In genomic region chr12:85121806-85122459, GRCm38 (mm10) we compare ENCODE assay signal across 28 mouse cellular contexts. TPM values are rescaled to one million over a fixed set of nuclear protein-coding genes. Genes with fewer than 3 reads are reported as not detected.
A peak's percentile ranks its signal among the peaks of the same experiment; 100 is the strongest.
DNase-seq lines count a peak whose midpoint lies in the region; ATAC-seq and TF ChIP-seq lines count a peak whose summit lies in the region.
"Had no signal": no experiment of that assay in that cellular context is flagged by ENCODE, and none has a peak within 500 bp of the region (broad histone marks: within the 10 kb centered on the region; RNA-seq: fewer than 3 reads in every experiment).

No protein-coding gene starts in this region.

- peaks cover 80% of the 10 kb centered on the region for H3K36me3 ChIP-seq in limb, embryonic 14.5 days (ENCODE audit: control insufficient read depth, insufficient read depth, low read length)
- H3K36me3 ChIP-seq in limb, embryonic 10.5 days, result peaks cover 99% of the 10 kb centered on the region
- H3K36me3 ChIP-seq in hindbrain, embryonic 13.5 days, result peaks cover 79% of the 10 kb centered on the region
- peaks cover 80% of the 10 kb centered on the region for H3K36me3 ChIP-seq in hindbrain, embryonic 12.5 days

- TF ChIP-seq POLR2A in limb, embryonic 14.5 days (IDR thresholded peaks at IDR 0.05; ENCODE audit: borderline replicate concordance, extremely low read depth, insufficient read depth, insufficient read length), result no peak

- H3K4me1 ChIP-seq in limb, embryonic 14.5 days (ENCODE audit: control insufficient read depth, insufficient read depth, low read length), result no peaks in the 10 kb centered on the region
- H3K4me1 ChIP-seq in limb, embryonic 10.5 days, result no peaks in the 10 kb centered on the region
- no peaks in the 10 kb centered on the region for H3K4me1 ChIP-seq in hindbrain, embryonic 13.5 days (replicated peaks)
- H3K4me1 ChIP-seq in hindbrain, embryonic 12.5 days, result no peaks in the 10 kb centered on the region
- H3K4me1 ChIP-seq: forebrain, embryonic 10.5 days; hindbrain, embryonic 10.5 days; kidney, embryonic 15.5 days; midbrain, embryonic 10.5 days had no signal

- no peak overlapping the region for H3K27ac ChIP-seq in limb, embryonic 14.5 days (replicated peaks; ENCODE audit: low read depth, low read length)
- H3K27ac ChIP-seq in limb, embryonic 10.5 days, result no peak overlapping the region
- H3K27ac ChIP-seq in hindbrain, embryonic 13.5 days, result no peak overlapping the region
- H3K27ac ChIP-seq in hindbrain, embryonic 12.5 days, result no peak overlapping the region
- H3K27ac ChIP-seq: embryonic facial prominence, embryonic 13.5 days; forebrain, embryonic 10.5 days; hindbrain, embryonic 10.5 days; kidney, embryonic 15.5 days; midbrain, embryonic 10.5 days had no signal

- no peak overlapping the region for H3K9ac ChIP-seq in limb, embryonic 14.5 days (ENCODE audit: low read depth, low read length, severe bottlenecking)
- no peak overlapping the region for H3K9ac ChIP-seq in hindbrain, embryonic 13.5 days
- no peak overlapping the region for H3K9ac ChIP-seq in hindbrain, embryonic 12.5 days
- H3K9ac ChIP-seq: embryonic facial prominence, embryonic 13.5 days; kidney, embryonic 15.5 days had no signal

- no peak overlapping the region for H3K4me2 ChIP-seq in limb, embryonic 14.5 days (replicated peaks; ENCODE audit: low read depth, low read length, severe bottlenecking)
- H3K4me2 ChIP-seq in hindbrain, embryonic 13.5 days, result no peak overlapping the region
- H3K4me2 ChIP-seq in hindbrain, embryonic 12.5 days (replicated peaks), result no peak overlapping the region
- H3K4me2 ChIP-seq: embryonic facial prominence, embryonic 13.5 days; heart, embryonic 11.5 days; kidney, embryonic 15.5 days had no signal

- no peak overlapping the region for H3K4me3 ChIP-seq in limb, embryonic 14.5 days (replicated peaks; ENCODE audit: low read length)
- no peak overlapping the region for H3K4me3 ChIP-seq in limb, embryonic 10.5 days
- no peak overlapping the region for H3K4me3 ChIP-seq in hindbrain, embryonic 13.5 days
- no peak overlapping the region for H3K4me3 ChIP-seq in hindbrain, embryonic 12.5 days
- H3K4me3 ChIP-seq: embryonic facial prominence, embryonic 13.5 days; forebrain, embryonic 10.5 days; hindbrain, embryonic 10.5 days; kidney, embryonic 15.5 days; midbrain, embryonic 10.5 days had no signal

- WGBS in limb, embryonic 14.5 days, result 84% methylated on average over 9 of the region's 9 CpGs
- 94% methylated on average over 9 of the region's 9 CpGs for WGBS in limb, embryonic 10.5 days
- WGBS in hindbrain, embryonic 13.5 days, result 88% methylated on average over 9 of the region's 9 CpGs
- 95% methylated on average over 9 of the region's 9 CpGs for WGBS in hindbrain, embryonic 12.5 days

- peak; percentile 46 for DNase-seq in limb, embryonic 14.5 days (ENCODE audit: low spot score)
- no peak for DNase-seq in limb, embryonic 10.5 days (ENCODE audit: low spot score)
- DNase-seq in brain, adult 2 months (ENCODE audit: low read depth, low spot score), result peak; percentile 51
- peak; percentile 63 to 67 for DNase-seq in thymus, adult 18-20 months
- DNase-seq in thymus, postnatal 36 days, result peak; percentile 62 to 78
- DNase-seq: adrenal gland, postnatal 36 days; cerebellum, adult 18-20 months; cerebellum, postnatal 25 days; gastrocnemius, postnatal 10 days; kidney, adult 11 months; kidney, postnatal 4 days; liver; right cerebral cortex, postnatal 14 days; spleen, adult 18-20 months had no signal

- no peak for ATAC-seq in limb, embryonic 14.5 days (ENCODE audit: low FRiP score, low read depth)
- no peak for ATAC-seq in hindbrain, embryonic 13.5 days (ENCODE audit: low FRiP score)
- ATAC-seq in hindbrain, embryonic 12.5 days (ENCODE audit: low FRiP score), result no peak
- ATAC-seq in erythroblast, adult 5-6 weeks (replicated peaks; ENCODE audit: low FRiP score, poor library complexity, severe bottlenecking), result no peak
- ATAC-seq: lung, postnatal 0 days; midbrain, embryonic 16.5 days; Patski had no signal

- H3K9me3 ChIP-seq in limb, embryonic 14.5 days (ENCODE audit: control insufficient read depth, low read length), result no peaks in the 10 kb centered on the region
- no peaks in the 10 kb centered on the region for H3K9me3 ChIP-seq in limb, embryonic 10.5 days (replicated peaks)
- H3K9me3 ChIP-seq in hindbrain, embryonic 13.5 days, result no peaks in the 10 kb centered on the region
- H3K9me3 ChIP-seq in hindbrain, embryonic 12.5 days (replicated peaks), result no peaks in the 10 kb centered on the region
- H3K9me3 ChIP-seq: embryonic facial prominence, embryonic 13.5 days; forebrain, embryonic 10.5 days; hindbrain, embryonic 10.5 days; kidney, embryonic 15.5 days; midbrain, embryonic 10.5 days had no signal

- H3K27me3 ChIP-seq in limb, embryonic 14.5 days (ENCODE audit: control insufficient read depth, insufficient read depth, low read length), result no peaks in the 10 kb centered on the region
- no peaks in the 10 kb centered on the region for H3K27me3 ChIP-seq in limb, embryonic 10.5 days (ENCODE audit: low read depth, poor library complexity, severe bottlenecking)
- no peaks in the 10 kb centered on the region for H3K27me3 ChIP-seq in hindbrain, embryonic 13.5 days
- H3K27me3 ChIP-seq in hindbrain, embryonic 12.5 days, result no peaks in the 10 kb centered on the region
- H3K27me3 ChIP-seq: embryonic facial prominence, embryonic 13.5 days; kidney, embryonic 15.5 days; Patski had no signal

RNA-seq across cellular contexts. Expression of gene Dlst, which starts 11.3 kb away (rescaled TPM):
- 155 and 168 TPM in 2 replicates for polyA plus RNA-seq in limb, embryonic 14.5 days (2012; rRNA removed)
- polyA plus RNA-seq in limb, embryonic 14.5 days (2014; fragmentation: Nextera tagmentation; extraction: Ambion mirVana), result 95.7 and 99.0 TPM in 2 replicates
- polyA plus RNA-seq in limb, embryonic 10.5 days (2016; fragmentation: Nextera tagmentation; extraction: Ambion mirVana), result 116 and 123 TPM in 2 replicates
- polyA plus RNA-seq in hindbrain, embryonic 13.5 days (2015; fragmentation: Nextera tagmentation; extraction: Ambion mirVana), result 103 and 107 TPM in 2 replicates
- polyA plus RNA-seq in hindbrain, embryonic 12.5 days (2016; fragmentation: Nextera tagmentation; extraction: Ambion mirVana), result 102 and 109 TPM in 2 replicates
- total RNA-seq in erythroblast, adult 5-6 weeks (2015; ENCODE audit: low replicate concordance), result 21.1 and 53.9 TPM in 2 replicates
- 122 and 210 TPM in 2 replicates for total RNA-seq in erythroblast, adult 5-6 weeks (2017; ENCODE audit: low replicate concordance)

RNA-seq across cellular contexts. Expression of gene Prox2, which starts 11.4 kb away (rescaled TPM):
- polyA plus RNA-seq in limb, embryonic 14.5 days (2012; rRNA removed), result 2.4 and 2.5 TPM in 2 replicates
- 3.2 and 3.9 TPM in 2 replicates for polyA plus RNA-seq in limb, embryonic 14.5 days (2014; fragmentation: Nextera tagmentation; extraction: Ambion mirVana)
- polyA plus RNA-seq in limb, embryonic 10.5 days (2016; fragmentation: Nextera tagmentation; extraction: Ambion mirVana), result 2.4 and 2.7 TPM in 2 replicates
- 2.0 and 2.2 TPM in 2 replicates for polyA plus RNA-seq in hindbrain, embryonic 13.5 days (2015; fragmentation: Nextera tagmentation; extraction: Ambion mirVana)
- polyA plus RNA-seq in hindbrain, embryonic 12.5 days (2016; fragmentation: Nextera tagmentation; extraction: Ambion mirVana), result 3.2 and 4.0 TPM in 2 replicates
- total RNA-seq in erythroblast, adult 5-6 weeks (2015; ENCODE audit: low replicate concordance), result not detected in 2 replicates
- total RNA-seq in erythroblast, adult 5-6 weeks (2017; ENCODE audit: low replicate concordance), result 1.3 and 3.1 TPM in 2 replicates

RNA-seq across cellular contexts. Expression of gene Rps6kl1, which starts 29.1 kb away (rescaled TPM):
- 0.37 and 0.43 TPM in 2 replicates for polyA plus RNA-seq in limb, embryonic 14.5 days (2012; rRNA removed)
- polyA plus RNA-seq in limb, embryonic 14.5 days (2014; fragmentation: Nextera tagmentation; extraction: Ambion mirVana), result 0.39 and 0.50 TPM in 2 replicates
- polyA plus RNA-seq in limb, embryonic 10.5 days (2016; fragmentation: Nextera tagmentation; extraction: Ambion mirVana), result 0.39 and 0.45 TPM in 2 replicates
- polyA plus RNA-seq in hindbrain, embryonic 13.5 days (2015; fragmentation: Nextera tagmentation; extraction: Ambion mirVana), result 23.3 and 24.1 TPM in 2 replicates
- 7.2 and 7.6 TPM in 2 replicates for polyA plus RNA-seq in hindbrain, embryonic 12.5 days (2016; fragmentation: Nextera tagmentation; extraction: Ambion mirVana)
- total RNA-seq in erythroblast, adult 5-6 weeks (2015; ENCODE audit: low replicate concordance), result not detected in 2 replicates
- not detected in 2 replicates for total RNA-seq in erythroblast, adult 5-6 weeks (2017; ENCODE audit: low replicate concordance)
- total RNA-seq: granulocyte monocyte progenitor cell, adult 5-6 weeks; neutrophil, adult 5-6 weeks had no signal

RNA-seq across cellular contexts. Expression of gene Pgf, which starts 55.7 kb away (rescaled TPM):
- polyA plus RNA-seq in limb, embryonic 14.5 days (2012; rRNA removed), result 10.0 and 10.3 TPM in 2 replicates
- polyA plus RNA-seq in limb, embryonic 14.5 days (2014; fragmentation: Nextera tagmentation; extraction: Ambion mirVana), result 14.6 and 16.1 TPM in 2 replicates
- 6.9 and 9.6 TPM in 2 replicates for polyA plus RNA-seq in limb, embryonic 10.5 days (2016; fragmentation: Nextera tagmentation; extraction: Ambion mirVana)
- polyA plus RNA-seq in hindbrain, embryonic 13.5 days (2015; fragmentation: Nextera tagmentation; extraction: Ambion mirVana), result 7.5 and 9.4 TPM in 2 replicates
- polyA plus RNA-seq in hindbrain, embryonic 12.5 days (2016; fragmentation: Nextera tagmentation; extraction: Ambion mirVana), result 10.6 and 11.2 TPM in 2 replicates
- not detected in 2 replicates for total RNA-seq in erythroblast, adult 5-6 weeks (2015; ENCODE audit: low replicate concordance)
- total RNA-seq in erythroblast, adult 5-6 weeks (2017; ENCODE audit: low replicate concordance), result not detected in 2 replicates
- total RNA-seq: granulocyte monocyte progenitor cell, adult 5-6 weeks; neutrophil, adult 5-6 weeks had no signal
